Mouse (Mus musculus) telencephalon, adult 2 months (tissue): ENCODE results near the gene Olfr33.

Source experiments
- DNase-seq: peaks from one replicate; pipeline ENCODE4 v3.0.0-alpha.2; 2011; ENCODE audit warnings: low read depth, low spot score

Gene Olfr33

GRCm38 (mm10) chr7:102718970-102719369 lies at the start of gene Olfr33:
Gene Olfr33, minus strand, starts transcription at chr7:102719070.
- no peak for DNase-seq

GRCm38 (mm10) chr7:102759266-102759665 lies 40.4 kb upstream of the Olfr33 start, which contains the start of the genes Olfr560 and Olfr78:
Gene Olfr560, minus strand, starts transcription at chr7:102759366.
Gene Olfr78, minus strand, starts transcription at chr7:102759471.
- no peak for DNase-seq

DNA sequence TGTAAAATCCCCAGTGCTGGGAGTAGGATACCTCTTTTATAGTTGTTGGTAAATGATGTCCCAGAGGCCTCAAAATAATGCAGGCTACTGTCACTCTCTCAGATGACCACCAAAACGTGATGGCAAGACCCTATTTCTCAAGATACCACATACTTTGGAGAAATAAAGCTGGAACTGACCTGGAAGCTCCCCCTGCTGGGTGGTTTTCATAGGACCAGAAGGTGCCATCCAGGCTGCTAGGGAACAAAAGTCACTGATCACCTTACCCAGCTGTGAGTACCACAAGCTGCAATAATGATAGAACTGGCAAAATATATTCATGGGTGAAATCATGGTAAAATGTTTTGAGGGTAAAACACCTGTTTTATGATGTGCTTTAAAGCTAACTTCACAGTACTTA lies 33.2 kb upstream of the Olfr33 start:
- DNase-seq, result no peak

DNA sequence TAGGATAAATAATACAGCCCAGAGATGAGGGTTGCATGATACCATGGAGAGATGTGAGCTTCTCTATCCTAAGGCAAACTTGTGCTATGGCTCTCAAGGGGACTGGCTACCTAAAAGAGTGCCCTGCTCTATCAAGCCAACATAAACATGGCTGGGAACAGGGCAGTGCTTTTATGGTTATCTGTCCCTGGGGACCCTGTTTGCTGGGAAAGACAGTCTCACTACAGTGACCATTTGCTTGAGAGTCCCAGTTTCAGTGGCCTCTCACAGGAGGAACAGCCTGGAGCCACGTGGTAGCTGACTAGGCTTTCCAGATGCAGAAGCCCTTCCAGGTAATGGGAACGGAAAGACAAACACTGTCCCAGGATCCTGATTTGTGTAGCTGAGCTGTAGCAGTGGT lies 18.8 kb upstream of the Olfr33 start:
- no peak for DNase-seq

- no peak for DNase-seq
Observed at GRCm38 (mm10) chr7:102733793-102734192, 14.9 kb upstream of the Olfr33 start.

DNA sequence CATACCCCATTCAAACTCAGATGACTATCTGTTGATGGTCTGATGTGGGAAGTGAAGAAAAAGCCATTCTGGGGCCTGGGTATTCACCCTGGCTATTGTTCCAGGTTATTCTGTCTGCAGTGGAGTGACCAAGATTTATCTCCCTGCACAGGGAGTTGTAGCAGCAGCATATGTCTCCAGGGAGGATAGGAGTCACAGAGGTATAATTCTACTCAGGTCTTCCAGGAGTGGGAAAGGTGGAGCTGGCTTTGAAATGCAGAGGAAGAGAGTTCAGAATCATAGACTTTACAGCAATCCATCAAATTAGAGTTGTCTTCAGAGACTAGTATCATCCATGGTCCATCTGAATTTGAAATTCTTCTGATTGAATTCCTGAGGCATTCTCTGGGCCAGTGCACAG lies 8.5 kb upstream of the Olfr33 start, which contains the start of gene Olfr559:
TSS of gene Olfr559 (minus strand) at position 101 of the 400 bp plus-strand sequence.
- DNase-seq, result no peak

DNA sequence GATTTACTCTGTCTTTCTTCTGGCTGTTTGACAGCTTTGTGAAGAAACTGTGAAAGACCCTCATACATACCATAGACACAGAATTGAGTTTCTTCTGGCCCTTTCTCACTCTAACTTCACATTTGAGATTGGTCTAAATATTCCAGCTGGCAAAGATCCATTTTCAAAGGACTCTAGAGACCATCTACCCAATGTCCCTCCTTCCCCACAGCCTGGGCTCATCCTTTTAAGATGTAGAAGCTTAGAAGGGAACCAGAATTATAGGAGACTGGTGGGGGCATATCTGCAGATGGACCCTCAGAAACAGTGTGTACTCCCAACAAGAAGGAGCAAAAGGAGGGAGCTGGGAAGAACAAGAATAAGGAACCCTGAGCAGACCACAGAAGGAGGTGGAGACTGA lies 17.0 kb downstream of the Olfr33 start, which contains the start of gene Olfr558:
TSS of gene Olfr558 (plus strand) at position 301 of the 400 bp plus-strand sequence.
- DNase-seq, result no peak

GRCm38 (mm10) chr7:102698461-102698860 lies 20.4 kb downstream of the Olfr33 start:
- no peak for DNase-seq

DNA sequence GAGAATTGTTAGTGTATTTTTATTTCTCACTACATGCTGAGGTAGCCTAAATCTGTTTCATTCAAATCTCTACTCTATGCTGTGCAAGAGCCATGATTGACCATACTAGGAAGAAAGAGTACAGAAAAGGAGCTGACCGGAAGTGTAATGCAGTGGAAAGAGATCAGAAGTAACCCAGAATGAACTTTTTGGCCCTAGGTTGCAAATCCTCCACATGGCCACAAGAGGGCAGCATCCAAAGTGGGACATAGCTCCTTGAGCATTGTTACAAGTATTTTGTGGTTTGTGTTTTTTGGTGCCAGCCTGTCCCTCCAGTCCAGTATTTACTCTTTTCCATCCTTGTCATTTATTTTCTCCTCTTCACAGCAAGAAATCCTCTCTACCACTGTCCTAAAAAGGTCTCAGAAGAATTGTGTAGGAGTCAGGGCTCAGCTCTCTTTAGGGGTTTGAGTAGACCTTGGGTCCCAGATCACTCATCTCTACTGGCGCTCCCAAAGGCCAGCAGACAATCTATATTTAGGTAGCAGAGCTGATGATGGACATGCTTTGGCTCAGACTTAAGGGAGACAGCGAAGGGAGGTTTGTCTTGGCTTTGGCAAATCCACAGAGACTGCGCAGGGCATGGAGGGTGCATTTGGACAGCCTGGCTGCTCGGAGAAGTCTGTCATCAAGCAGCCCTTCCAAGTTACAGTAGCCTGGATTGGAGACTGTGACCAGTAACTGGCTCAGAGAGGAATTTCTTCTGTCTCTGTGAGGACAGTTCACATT lies 23.3 kb downstream of the Olfr33 start, which contains the start of gene Olfr557:
TSS of gene Olfr557 (plus strand) at position 553 of the 768 bp plus-strand sequence.
- no peak for DNase-seq

GRCm38 (mm10) chr7:102686944-102687501 lies 31.8 kb downstream of the Olfr33 start, which contains the start of gene Trim68:
Gene Trim68, minus strand, starts transcription at chr7:102687327.
- peak; percentile 89 for DNase-seq

- DNase-seq, result no peak
Observed at GRCm38 (mm10) chr7:102681916-102682315, 37.0 kb downstream of the Olfr33 start.

DNA sequence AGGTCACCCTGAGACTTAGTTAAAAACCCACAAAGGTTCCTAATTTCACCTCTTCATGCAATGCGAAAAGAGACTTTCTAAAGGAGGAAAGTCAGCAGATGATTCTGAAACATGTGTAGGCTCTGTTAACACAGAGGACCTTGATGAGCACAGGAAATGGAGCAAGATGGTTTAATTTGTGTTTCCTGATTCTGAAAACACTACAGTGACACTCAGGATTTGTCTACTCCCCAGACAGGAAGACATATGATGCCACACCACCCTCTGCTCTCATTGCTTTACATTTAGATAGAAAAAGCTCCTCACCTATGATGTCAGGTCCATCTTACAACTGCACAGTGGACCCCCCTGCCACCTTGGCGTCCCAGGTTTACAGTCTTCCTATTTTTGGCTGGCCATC lies 42.6 kb downstream of the Olfr33 start:
- no peak for DNase-seq

- no peak for DNase-seq
Observed at GRCm38 (mm10) chr7:102665378-102665777, 53.5 kb downstream of the Olfr33 start.

DNA sequence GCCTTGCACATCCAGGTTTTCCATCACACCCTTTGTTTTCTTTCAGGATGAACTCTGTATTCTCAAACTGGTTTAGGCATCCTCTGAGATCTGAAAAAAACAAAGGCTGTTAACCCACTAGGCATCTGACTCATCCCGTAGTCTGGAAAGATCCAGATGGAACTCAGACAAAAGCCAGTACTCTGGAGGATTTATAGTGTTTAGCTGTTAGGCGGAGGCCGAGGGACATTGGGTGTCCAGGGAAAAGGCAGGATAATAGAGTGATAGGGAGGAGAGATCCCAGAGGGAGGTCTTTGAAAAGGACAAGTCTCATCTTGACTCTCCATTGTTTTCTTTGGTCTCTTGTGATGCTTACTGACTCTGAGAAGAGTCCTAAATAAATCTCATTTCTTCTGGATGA lies 54.3 kb downstream of the Olfr33 start, which contains the start of gene Olfr556:
TSS of gene Olfr556 (plus strand) at position 301 of the 400 bp plus-strand sequence.
- DNase-seq, result no peak
